Mouse (Mus musculus) retina, postnatal 1 day (tissue): ENCODE measurements around the gene Ap3m1.

Experiments
- DNase-seq: peaks from one replicate; pipeline ENCODE4 v3.0.0-alpha.2; 2012

The Ap3m1 gene

DNA sequence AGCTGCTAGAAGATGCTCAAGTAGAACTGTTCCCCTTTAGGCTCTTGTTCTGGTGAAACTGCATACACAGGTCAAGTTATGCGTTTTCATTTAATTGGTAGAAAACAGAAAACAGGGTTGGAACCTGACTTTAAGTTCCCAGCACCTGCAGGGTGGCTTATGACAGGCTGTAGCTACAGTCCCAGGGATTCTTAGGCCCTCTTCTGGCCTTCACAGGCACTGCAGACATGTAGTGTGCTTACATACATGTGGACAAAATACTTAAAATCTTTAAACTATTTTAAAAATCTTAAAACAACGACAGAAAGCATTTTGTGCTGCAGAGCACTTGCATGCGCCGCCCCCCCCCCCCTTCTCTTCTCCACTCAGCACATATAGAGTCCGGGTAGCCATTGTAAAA, 17.3 kb upstream of the Ap3m1 start:
- DNase-seq: peak; percentile 11

DNA sequence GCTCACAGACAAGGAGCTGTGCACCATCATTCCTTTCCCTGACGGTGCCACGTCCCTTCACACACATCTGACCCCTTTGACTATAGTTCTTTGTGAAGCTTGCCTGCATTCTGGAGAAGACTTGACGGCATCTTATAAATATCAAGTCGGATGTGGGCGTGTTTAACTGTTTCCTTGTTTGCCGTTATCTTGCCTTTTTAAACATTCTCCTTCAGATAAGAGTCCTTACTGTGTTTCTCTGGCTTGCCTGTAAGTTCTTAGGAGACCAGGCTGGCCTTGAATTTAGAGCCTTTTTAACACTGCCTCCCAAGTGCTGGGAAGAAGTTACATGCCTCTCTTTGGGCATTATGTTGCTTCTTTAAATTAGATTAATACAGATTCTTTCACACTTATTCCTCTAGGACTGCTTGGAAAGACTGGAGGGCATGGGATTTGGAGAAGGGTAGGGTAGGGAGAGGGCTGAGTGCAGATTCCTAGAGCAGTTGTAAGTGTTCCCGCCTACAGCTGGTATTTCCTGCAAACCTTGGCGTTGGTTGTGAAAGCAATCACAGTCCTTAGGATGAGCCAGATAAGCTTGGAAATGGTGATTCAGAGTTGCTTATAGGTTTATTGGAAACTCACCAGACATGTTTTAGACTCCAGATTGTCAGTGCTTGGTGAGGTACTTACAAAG, 13.3 kb upstream of the Ap3m1 start:
- DNase-seq: no peak

DNA sequence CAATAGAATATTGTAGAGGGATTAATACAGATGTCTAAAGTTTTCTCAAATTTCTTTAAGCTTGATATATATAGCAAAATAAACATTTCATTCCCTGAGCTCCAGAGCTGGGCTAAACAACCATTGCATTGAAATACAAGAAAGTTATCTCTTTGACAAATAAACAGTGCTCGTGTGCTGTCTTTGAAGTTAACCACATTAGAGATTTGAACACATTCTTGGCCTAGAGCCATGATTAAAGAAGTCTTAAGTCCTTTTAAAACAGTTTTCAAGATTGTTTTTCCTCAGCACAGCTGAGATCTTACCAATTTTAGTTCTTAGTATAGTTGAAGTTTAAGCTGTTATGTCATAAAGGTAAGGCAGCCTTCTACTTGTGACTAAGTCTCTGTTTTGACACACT, 12.0 kb upstream of the Ap3m1 start:
- no peak for DNase-seq

DNA sequence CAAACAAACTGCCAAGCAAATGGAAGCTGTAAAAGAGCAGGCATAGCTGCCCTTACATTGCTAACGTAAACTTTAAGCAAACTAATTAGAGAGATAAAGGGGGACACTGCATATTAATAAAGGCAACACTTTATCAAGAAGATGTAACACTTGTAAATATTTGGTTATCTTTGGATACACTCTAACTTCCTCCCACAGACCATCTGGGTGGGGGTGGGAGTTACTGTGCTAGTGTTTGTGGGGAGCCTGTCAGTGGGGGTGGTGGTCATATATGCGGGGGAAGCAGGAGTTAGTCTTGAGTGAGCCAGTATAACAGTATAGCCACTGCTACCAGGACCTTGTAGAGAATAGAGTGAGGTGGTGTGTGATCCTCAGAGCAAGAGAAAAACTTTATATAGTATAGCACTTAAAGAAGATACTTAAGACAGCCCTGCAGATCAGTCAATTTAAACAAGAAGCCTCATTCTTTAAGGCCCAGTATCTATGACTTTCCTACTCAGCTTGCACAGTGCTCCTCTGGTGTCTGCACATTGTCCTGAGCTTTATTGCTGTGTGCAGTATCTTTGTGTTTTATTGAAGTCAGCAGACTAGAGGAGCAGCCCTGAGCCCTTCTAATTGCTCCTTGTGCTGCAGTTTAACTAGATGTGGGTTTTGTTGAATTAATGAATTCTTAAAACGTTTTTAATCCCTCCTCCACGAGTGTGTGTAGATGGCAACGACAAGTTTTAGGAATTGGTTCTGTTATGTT, 10.6 kb upstream of the Ap3m1 start:
- no peak for DNase-seq

DNA sequence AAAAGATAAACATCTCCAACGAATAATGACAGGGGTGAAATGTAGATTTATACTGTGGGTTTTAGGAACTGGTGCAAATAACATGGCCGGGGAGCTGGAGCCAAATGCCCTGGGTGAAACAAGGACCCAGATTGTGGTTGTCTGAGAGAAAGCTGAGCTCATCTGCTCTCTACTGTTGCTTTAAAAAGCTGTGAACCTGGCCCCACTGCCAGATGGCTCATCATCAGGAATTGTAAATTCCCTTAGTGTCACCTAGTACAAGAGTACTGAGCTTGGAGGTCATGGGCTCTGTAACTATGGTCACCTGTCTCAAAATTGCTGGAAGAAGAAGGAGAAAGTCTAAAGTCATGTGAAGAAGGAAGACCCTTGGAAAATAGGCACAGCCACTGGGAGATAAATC, 6.7 kb upstream of the Ap3m1 start:
- no peak for DNase-seq

DNA sequence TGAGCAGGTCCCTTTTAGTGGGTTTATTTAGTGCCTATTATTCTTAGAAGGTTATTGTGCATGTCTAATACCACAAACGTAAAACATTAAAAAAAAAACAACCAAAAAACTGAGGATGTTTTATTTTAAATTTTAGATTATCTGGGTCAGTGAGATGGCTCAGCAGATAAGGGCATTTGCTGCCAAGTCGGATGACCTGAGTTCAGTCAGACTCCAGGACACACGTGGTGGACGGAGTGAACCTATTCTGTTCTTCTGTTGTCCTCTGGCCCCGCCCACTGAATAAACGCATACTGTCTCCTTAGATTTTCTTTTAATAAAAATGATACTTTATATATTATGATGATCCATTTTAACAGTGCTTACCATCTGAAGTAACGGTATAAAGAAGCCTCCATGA, 1.3 kb upstream of the Ap3m1 start:
- no peak for DNase-seq

DNA sequence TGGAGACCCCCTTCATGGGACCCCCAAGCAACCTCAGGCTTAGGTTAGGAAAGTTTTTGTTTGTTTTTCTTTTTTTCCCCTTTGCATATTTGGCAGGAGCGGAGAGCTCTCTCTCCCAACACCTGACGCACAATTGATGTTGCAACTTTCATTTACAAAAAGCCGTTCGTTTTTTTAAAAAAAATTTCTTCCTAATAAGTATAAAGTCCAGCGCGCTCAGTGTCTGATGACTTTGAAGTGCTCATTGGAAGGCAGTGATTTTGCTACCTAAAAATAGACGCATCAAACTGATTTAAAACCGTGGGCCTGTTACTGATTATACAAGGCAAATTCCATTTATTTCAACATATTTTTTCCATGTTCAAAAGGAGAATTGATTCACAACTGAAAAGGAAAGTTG, 843 bp upstream of the Ap3m1 start:
- no peak for DNase-seq

DNA sequence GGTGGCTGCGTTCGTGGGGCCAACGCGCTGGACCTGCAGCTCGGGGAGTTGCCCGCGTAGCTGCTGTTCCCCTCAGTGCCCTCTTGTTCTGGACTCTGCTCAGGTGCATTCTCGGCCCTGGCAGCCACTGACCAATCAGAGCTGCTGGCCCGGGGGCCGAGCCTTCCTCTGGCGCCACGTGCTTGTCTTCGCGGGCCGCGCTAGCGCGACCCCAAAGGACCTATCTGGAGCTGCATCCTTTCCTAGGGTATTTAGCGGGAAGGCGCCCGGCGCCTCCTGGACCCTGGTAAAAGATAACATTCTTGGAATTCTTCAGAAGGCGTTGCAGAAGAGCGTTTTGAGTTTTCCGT, 448 bp upstream of the Ap3m1 start:
- no peak for DNase-seq

DNA sequence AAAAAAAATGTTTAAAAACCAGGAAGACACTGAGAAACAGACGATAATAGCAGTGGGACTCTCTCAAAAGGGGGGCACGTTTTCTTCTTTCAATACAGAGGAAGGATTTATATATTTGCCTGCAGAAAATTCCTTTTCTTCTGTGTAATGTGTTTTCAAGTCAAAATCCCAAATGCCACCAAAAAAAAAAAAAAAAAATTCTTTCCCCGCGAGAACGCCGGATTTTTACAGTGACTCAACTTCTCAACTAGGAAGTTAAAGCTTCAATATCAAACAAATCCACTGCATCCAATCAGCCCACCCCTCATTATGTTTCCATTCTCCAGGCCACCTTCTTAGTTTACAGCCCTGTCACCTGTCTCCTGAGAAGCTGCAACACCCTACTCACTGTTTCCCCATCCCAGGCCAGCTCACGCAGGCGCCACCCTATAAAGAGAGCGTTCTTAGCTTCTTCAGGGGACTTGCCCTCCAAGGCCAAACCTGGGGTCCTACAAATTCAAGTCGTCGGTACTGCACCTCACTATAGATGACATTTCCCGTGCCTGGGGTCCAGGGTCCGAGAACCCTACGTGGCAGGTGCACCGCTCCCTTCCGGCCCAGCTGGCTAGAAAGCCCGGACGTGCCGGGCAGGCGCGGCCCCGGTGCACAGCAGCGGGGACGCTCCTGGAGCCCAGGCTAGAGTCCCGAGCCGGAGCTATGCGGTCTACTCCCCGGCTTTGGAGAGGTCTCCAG, 762 bp downstream of the Ap3m1 start:
- no peak for DNase-seq

DNA sequence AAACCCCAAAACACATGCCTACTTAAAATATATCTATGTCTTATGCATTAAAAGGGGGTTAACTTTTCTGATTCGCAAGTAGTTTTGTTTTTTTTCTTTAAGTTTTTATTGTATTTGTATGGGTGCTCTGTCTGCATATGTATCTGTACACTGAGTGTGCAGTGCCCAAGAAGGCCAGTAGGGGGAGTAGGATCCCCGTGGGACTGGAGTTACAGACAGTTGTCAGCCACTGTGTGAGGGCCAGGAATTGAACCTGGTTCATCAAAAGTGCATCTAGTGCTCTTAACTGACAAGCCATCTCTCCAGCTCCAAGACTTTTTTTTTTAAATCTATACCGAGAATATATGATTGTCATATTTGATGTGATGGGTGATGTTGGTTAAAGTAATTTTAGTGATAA, 1.6 kb downstream of the Ap3m1 start:
- DNase-seq: peak; percentile 47

DNA sequence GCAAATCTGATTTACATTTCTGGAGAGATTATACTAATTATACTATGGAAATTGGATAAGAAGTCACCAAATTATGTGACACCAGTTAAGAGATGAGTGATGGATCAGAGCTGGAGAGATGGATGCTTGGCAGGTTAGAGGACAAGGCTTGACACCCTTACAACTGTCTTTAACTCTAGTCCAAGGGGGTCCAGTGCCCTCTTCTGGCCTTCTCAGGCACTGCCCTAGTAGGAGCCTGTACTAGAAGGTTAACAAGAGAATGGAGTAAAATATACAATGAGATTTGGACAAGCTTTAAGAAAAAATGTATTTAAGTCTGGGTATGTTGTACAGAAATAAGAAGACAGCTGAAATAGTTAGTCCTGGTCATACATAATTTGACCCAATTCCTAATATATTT, 3.4 kb downstream of the Ap3m1 start:
- DNase-seq: peak; percentile 39

DNA sequence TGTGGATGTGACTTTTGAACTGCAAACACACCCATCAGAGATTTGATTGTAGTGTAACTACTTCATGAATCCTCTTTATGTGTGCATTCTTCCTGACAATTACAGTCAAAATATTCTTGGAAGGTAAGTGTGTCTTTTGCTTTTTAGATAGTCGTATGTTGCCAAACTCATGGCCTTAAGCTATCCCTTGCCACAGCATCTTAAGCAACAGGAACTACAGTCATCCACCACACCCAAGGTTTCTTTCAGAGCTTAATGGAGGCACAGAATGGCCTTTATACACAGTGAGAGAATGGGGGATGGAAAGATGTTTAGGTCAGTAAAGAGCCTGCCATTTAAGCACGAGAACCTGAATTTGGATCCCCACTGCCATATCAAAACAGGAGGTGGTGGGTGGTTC, 4.5 kb downstream of the Ap3m1 start:
- DNase-seq: no peak

DNA sequence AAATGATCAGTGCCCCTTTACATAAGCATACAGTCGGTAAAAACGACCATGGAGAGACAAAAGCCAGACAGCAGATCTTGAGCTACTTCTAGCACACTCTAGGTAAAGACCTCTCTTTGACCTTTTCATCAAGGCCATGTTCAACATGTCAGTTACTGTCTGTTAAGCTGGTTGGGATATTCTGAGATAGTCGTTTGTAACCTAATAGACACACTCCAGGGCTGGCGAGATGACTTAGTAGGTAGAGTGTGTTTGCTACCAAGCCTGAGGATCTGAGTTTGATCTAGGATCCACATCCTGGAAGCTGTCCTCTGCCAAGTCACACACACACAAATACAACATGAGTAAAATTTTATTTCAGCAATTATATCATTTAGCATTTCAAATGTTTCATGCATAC, 12.7 kb downstream of the Ap3m1 start:
- no peak for DNase-seq

DNA sequence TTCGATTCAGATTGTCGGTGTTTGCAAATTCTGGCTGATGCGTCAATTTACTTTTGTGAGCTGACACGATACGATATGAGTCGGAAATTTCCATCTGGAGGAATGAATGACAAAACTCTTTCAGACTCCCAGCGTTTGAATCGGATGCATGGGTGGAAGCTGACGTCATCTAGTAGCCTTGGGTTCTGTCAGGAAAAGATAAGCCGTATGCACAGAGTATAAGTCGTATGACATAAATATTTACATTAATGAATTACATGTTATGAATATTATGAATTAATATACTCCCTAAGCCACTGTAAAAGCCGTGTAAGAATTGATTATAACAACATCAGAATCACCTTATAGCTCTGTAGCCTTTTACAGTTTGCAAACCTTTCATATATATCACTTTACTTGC, 13.2 kb downstream of the Ap3m1 start:
- no peak for DNase-seq

DNA sequence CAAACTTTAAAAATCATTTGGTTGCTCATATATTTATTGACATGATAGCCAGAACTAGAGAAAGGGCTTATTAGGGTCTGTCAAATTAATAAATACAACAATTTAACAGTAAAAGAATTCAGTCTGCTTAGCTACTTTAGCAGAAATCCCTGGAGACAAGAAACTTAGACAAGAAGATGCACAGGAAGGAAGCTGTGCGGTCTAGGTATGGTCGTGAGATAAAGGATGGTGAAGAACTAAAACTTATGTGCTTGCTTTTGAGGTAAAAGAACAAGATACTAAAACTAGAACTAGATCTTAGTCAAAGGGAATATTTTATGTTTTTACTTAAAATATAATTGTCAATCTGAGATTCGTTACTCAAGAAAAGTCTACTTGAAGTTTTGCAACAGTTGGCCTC, 17.5 kb downstream of the Ap3m1 start:
- DNase-seq: no peak

DNA sequence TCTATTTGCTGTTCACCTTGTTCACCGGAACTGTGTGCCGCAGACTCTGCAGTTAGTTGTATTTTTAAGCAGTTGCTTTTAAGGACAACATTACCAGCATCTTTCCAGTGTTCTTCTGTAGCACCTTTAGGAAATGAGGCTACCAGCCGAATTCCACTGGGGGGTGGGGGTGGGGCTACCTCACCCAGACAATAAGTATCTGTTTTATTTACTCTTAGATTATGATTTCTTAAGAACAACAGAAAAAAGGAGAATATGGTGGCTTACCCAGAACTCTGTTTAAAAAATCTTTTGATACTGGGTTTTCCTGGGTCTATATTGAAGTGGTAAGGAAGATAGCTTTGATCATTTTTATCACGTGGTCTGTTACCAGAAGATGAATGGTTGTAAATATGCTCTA, 18.0 kb downstream of the Ap3m1 start:
- no peak for DNase-seq

DNA sequence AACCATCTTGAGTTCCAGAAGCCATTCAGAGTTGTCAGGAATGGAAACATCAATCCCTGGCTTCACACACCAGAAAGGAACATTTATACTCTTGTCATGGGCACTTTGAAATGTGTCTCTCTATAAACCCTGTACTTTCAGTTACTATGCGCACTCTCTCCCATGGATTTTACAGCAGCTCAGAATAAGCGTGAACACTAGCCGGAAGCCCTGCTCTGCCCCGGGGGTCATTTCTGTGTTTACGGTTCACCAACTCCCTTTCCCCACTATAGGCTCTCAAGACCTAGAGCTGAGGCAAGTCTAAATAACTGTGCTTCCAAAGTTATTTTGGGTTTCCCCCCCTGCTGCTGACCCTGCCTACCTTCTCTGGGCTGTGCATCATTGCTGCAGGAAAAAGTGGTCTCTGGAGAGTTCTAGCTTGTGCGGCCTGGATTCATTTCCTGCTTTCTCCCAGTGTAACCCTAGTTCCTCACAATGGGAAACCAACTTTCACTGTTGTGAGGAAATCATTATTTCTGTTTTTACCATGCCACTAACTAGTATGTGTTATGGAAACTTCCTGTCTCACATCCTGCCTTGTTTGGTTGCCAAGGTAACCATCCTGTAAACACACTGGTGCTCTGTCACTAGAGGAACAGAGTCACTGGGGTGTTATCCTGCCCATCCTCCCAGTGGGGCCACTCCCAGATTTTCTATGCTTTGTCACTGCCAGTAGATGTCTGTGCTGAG, 20.4 kb downstream of the Ap3m1 start:
- peak; percentile 51 for DNase-seq

DNA sequence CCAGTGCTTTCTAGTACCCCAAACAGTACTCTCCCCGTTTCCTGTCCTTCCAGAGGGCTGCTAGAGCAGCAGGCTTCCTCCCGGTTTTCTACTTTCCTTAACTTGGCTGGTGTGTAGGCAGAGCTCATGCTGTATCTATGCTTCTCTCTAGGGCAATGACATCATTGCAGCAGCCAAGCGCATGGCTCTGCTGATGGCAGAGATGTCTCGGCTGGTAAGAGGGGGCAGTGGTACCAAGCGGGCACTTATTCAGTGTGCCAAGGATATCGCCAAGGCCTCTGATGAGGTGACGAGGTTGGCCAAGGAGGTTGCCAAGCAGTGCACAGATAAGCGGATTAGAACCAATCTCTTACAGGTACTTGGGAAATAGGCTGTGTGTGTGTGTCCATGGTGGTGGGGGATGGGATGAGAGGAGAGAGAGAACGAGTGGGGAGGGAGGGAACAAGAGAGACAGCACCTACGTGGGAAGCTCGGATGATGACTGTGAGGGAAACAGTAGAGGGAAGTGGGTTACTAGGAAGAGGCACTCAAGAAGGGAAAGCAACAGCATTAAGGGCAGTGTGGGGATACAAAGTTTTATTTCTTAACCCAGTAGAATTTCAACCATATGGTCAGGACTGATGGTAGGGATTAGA, 23.2 kb downstream of the Ap3m1 start:
- DNase-seq: no peak

DNA sequence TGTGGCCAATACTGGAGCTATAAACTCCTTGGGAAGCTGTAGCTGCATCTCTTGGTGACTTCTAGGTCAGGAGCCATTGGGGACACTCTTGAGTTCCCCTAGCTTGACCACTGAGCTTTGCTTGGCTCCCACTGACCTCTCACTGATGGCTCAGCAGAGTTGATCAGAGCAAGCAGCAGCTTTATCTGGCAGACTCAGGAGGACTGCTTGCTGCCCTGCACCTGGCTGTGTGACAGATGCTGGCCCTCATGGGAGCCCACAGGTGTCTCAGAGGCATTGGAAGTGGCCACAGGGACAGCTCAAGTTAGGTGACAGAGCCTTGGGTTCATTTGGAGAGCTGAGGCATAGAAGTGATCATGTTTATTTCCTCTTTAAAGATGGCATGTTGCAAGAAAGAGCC, 24.8 kb downstream of the Ap3m1 start:
- DNase-seq: no peak

DNA sequence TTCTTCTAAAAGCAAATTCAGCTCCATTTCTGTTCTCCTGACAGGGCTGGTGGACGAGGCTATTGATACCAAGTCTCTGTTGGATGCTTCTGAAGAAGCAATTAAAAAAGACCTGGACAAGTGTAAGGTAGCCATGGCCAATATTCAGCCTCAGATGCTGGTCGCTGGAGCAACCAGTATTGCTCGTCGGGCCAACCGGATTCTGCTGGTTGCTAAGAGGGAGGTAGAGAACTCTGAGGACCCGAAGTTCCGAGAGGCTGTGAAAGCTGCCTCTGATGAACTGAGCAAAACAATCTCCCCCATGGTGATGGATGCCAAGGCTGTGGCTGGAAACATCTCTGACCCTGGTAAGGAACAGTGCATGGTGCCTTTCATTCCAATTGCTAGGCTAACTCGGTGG, 31.9 kb downstream of the Ap3m1 start:
- no peak for DNase-seq

DNA sequence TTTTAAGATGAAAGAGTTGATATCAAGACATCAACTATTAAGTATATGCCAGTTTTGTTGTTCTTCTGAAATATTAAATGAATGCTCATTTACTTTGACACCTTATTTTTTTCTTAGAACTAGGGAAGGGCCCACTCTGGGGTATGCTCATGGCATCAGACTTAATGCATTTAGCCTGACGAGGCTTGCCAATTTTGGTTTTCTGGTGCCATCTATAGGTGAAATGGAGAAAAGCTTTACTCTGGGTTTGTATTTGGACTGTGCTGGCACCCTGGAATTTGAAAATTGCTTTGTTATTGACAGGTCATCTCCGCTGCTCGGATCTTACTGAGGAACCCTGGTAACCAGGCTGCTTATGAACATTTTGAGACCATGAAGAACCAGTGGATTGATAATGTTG, 33.3 kb downstream of the Ap3m1 start:
- peak; percentile 75 for DNase-seq

DNA sequence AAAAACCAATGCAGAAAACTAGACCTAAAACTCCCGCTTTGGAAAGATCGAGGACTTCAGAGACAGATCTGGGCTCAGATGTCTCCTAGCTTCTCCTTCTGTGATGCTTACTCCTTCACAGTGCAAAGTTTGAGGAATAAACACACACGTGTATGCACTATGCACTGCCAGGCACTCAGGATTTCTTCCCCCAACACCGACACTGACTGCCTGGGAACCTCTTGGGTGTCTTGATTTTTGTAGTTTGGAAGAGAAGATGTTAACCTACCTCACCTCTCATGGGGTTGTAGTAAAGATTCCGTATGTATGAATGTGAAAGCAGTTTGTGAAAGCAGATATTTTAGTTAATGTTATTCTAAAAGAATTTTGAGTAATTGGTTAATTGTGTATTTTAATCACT, 34.4 kb downstream of the Ap3m1 start:
- DNase-seq: no peak

DNA sequence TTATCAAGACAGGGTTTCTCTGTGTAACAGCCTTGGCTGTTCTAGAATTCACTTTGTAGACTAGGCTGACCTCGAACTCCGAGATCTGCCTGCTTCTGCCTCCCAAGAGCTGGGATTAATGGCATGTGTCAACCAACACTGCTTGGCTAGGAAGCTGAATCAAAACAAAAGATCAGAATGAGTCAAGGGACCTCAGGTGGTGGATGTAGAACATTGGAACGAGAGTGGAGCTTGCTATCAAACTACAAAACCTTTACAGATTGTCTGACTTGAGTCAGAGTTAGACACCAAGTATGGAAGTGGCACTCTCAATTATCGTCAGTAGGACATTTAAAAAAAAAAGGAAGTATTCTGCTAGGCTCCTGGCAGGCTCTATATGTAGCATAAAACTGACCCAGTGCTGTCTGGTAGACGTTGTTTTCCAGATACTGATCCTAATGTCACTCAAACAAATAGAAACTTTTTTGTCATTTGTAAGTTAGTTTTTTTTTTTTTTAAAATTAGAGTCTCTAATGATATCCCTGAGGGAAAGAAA, 38.4 kb downstream of the Ap3m1 start:
- no peak for DNase-seq
